Mouse (Mus musculus) heart, postnatal 36 days (tissue): ENCODE measurements around the gene Popdc2. TPM values are rescaled to one million over a fixed set of nuclear protein-coding genes. Genes with fewer than 3 reads are reported as not detected.
"Not testable (repeated sequence)": the region's sequence is repeated elsewhere in the genome, so short reads cannot be mapped to it uniquely, and the experiment has no call there.

Experiments
- DNase-seq, 2 experiments: peaks; one replicate each; pipeline ENCODE4 v3.0.0; 2021 to 2022
- intact Hi-C: fragments of 180-260 bp; cut with DNase I; formaldehyde crosslinking; loops from one replicate; pipeline ENCODE4 v1.15.1; 2025
- total RNA-seq, 2 experiments: library from RNA; stranded (reverse); gene quantifications; 2 replicates each; pipeline ENCODE4 v1.2.3; 2021

Popdc2 gene
- total RNA-seq: 100 to 1,000 TPM; 442 to 516 TPM

DNA sequence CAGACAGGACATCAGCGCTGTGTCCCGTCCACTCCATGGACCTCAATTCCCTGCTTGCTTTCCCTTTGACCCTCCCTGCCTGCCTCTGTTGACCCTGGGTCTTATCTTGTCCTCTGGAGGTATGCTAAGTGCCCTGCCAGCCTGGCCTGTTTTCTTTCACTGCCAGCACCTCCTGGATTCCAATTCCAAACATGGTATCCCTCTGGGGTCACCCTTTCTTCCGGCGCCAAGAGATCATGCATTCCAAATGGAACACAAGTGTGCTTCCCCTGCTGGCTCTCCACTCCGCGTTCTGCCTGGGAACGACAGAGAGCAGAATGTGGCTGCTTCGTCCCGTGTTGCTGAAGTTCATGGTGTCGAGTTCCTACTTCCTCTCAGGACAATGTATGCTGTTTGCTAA, at the start of gene Popdc2:
TSS of gene Popdc2 (plus strand) at position 277 of the 400 bp plus-strand sequence.
- peak; percentile 66 to 73 for DNase-seq
- intact Hi-C loops: no loop called here

DNA sequence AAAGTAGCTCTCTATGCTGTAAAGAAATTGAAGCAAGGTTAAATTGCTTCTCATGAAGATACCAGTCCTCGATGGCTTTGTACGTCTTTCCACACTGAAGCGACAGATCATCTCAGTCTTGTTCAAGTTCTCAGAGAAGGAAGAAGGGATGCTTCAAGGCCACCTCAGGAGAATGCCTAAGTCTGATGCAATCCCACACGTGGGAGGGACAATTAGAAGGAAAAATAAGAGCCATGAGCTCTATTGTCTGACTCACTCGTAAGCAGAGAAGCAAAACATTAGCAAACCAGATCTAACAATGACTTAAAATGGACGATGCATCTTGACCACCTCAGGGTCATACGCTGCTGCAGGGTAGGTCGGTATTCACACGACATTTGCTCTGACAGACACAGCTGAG, 43.5 kb upstream of the Popdc2 start:
- no peak for DNase-seq
- intact Hi-C loops: no loop called here

DNA sequence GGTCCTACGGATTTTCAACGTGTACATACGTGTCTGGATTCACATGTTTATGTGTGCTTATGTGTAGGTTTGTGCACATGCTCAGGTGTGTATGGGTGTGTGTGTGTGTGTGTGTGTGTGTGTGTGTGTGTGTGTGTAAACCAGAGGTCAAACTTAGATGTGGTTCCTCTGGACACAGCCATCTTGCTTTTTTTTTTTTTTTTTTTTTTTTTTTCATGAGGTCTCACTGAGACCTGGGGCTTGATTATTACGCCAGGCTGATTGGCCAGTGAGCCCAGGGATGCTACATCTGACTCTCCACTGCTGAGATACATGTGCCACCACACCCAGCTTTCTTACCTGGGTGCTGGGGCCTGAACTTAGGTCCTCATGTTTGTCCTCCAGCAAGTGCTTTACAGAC, 42.9 kb upstream of the Popdc2 start:
- no peak for DNase-seq
- intact Hi-C loops: no loop called here

- intact Hi-C loops: no loop called here
- peak; percentile 27 to 43 for DNase-seq
These were observed 40.5 kb upstream of the Popdc2 start for GRCm38 (mm10) chr16:38321452-38321935.

GRCm38 (mm10) chr16:38324311-38324710, 37.7 kb upstream of the Popdc2 start:
- DNase-seq: no peak
- intact Hi-C loops: no loop called here

DNA sequence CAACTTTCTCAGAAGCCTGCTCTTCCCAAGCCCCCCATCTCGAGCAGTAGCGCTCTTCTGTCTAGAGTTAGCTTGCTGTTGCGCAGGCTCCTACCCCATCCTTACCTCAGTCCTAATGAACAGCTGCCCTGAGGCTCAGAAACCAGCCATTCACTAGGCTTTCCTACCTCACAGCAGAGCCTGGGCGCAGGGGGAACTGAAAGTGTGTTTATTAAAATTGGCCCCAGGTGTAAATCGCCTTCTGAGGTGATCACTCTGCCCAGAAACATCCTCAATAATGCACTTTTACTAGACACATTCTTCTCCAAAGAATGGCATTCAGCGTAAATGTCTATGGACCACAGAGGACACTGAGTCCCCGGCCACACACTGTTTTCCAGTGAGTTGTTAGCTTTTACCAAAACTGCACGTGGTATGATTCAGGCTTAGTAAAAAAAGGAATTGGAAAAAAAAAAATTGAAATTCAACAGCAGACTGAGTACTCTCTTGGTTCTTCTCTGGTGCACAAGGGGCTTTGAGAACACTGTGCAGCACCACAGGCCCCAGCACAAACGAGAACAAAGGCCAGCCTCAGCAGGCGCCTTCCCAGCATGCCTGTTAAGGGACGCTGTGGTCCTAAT, 35.1 kb upstream of the Popdc2 start:
- intact Hi-C loops: no loop called here
- DNase-seq: no peak

DNA sequence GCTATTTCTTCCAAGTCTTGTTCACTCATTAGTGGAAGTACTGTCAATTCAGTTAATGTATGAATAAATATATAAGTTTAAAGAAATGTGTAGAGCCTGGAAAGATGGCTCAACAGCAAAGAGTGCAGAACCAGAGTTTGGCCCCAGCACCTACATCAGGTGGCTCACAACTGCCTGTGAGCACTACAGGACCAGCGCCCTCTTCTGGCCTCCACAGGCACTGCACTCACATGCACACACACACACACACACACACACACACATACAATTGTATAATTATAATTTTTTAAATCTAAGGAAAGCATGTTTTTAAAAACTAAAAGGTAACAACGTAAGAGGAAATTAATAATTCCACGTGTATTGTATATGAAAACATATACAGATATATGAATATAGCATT, 32.7 kb upstream of the Popdc2 start:
- no peak for DNase-seq
- intact Hi-C loops: no loop called here

DNA sequence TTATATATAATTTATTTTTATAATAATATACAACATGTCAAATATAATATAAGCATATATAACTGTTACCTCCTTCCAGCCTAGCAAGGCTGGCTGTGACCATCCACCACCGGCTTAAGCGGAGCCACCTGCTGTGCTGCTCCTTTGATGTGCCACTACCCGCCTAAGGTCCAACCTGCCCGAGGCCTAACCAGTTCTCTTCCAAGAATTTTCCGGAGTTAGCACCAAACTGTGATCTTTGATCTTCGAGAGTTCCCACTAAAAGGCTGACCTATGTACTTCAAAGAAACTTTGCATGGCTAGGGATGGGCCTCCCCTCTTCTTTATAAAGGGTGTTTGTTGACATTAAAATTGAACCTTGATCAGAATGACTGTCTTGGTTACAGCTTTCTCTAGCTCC, 27.6 kb upstream of the Popdc2 start:
- intact Hi-C loops: no loop called here
- DNase-seq: no peak

GRCm38 (mm10) chr16:38338077-38338476, 23.9 kb upstream of the Popdc2 start:
- DNase-seq, intact Hi-C loops: not testable (repeated sequence)

- peak; percentile 70 to 76 for DNase-seq
- intact Hi-C loops: loop anchor here (5.0 to 10.0 kb wide), 2 partner anchors 254 to 383 kb away; partner anchors contain the start of gene Gsk3b
These were observed 20.3 kb upstream of the Popdc2 start, which contains the start of gene Maats1 for GRCm38 (mm10) chr16:38341396-38342324. Gene Maats1 (minus strand): TSS chr16:38342143.

DNA sequence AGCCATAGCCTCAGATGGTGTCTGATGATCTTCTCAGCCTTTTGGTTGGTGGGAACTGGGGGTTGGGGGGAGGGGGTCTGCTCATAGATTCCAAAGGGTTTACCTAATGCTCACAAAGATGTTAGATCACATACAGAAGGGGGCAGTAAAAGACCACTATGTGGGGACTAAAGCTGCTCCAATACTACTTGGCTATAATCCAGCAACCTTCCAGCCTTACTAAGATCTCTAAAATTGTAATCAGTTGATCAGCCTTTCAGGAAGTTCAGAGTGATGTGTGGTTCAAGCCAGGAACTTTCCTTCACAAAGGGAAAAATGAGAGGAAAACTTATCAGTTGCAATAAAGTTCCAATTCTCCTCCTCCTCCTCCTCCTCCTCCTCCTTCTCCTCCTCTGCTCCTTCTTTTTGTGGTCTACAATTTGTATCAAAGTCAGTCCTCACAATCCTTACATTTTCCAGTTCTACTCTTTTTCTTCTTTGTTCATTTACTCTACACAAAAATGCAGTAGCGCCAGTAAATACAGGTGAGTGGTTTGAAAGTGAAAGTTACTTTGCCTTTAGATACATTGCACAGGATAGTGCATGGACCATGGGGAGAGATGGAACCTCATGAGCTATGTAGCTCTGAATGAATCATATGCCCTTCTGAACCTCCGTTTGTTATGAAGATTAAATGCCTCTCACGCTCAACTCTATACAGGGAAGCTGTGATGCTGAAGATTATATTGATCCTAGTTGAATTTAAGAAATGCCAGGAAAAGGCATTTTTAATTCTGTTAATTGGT, 16.9 kb upstream of the Popdc2 start:
- intact Hi-C loops: loop anchor here (1.0 to 10.0 kb wide), 4 partner anchors 137 to 380 kb away; partner anchors contain the start of gene Gsk3b
- peak in 1 of 2 experiments; percentile 20 for DNase-seq

DNA sequence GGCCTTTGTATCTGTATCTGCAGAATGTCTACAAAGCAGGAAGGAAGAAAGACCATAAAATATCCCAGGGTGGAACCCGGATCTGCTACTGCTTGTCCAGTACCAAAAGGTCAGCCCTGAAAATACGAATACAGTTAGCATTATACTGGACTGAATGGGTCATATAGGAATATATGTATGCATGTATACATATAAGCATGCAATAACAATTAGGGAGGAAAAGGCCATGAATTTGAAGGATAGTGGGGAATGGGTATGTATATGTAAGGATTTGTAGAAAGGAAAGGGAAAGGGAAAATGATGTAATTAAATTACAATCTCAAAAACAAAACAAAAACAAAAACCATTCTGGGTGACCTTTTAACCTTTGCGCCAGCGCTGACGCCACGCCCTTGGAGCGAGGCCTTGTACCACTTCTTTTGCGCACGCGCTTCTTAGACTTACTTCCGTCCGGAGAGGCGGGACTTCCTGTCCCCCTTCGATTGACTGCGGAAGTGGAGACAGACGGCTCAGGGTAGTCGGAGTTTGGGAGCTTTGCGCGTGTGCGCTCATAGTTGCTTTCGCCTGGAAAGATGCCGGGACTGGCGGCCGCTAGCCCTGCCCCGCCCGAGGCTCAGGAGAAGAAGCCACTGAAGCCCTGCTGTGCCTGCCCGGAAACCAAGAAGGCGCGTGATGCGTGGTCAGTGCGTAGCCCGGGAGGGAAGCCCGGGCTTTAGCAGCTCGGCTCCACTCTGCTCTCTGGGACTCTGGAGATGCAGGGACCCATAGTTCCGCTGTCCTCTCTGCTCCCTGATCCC, 15.3 kb upstream of the Popdc2 start, which contains the start of the genes Cox17 and Gm21987:
TSS of gene Cox17 (plus strand) at position 463 of the 797 bp plus-strand sequence.
TSS of gene Gm21987 (plus strand) at position 512 of the 797 bp plus-strand sequence.
- intact Hi-C loops: loop anchor here (1.0 to 10.0 kb wide), 2 partner anchors 106 to 378 kb away; partner anchors contain the start of gene Adprh
- peak; percentile 93 to 94 for DNase-seq

- intact Hi-C loops: loop anchor here (1.0 to 10.0 kb wide), 2 partner anchors 105 to 377 kb away; partner anchors contain the start of gene Adprh
- no peak for DNase-seq
These were observed 14.4 kb upstream of the Popdc2 start for GRCm38 (mm10) chr16:38347588-38347987.

DNA sequence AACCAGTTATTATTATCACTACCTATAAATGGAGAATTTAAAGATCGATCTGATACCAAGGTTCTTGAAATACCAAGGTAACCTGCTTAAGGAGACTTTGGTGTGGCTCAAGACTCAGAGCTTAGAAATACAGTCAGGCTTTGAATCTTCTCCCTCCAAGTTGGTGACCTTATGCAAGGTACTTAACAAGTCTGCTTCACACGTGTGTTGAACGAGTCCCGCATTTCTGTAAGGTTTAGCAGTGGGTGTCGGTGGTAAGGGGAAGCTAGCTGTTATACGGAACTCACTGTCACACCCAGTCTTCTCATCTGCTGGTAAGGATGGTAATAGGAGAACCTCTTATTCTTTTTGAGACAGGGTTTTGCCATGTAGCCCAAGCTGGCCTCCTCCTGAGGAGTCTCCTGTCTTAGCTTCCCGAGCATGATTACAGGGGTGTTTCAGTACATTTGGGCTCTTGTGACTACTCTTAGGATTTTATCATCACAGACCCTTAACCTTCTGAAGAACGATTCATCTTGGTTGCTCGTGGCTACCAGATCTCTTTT, 13.7 kb upstream of the Popdc2 start:
- no peak for DNase-seq
- intact Hi-C loops: loop anchor here (10.0 kb wide), 1 partner anchor 377 kb away; no protein-coding TSS in a partner anchor

- no peak for DNase-seq
- intact Hi-C loops: loop anchor here (2.0 to 10.0 kb wide), 2 partner anchors 15 to 375 kb away; no protein-coding TSS in a partner anchor
These were observed 12.1 kb upstream of the Popdc2 start for GRCm38 (mm10) chr16:38349881-38350280.

DNA sequence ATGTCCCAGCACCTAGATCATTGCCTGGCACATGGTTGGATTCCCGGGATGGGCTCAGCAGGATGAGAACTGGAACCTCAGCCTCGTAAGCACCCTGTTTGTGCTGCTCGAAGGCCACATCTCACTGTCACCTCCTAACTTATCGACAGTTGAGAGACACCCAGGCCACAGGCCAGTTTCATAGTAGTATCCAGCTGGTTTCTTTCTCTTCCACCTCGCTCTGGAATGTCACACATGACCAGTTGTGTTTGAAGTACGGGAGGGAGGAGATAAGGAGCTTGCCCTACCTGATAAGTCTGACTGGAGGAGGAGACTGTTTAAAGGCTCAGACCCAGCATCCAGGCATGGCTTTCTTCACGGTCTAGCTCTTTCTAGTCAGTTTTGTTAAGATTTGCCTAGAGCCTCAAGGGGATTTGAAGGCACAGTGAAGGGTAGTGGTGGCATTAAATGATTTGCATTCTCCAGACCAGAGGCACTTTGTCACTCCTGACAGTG, 11.6 kb upstream of the Popdc2 start:
- peak in 1 of 2 experiments; percentile 48 for DNase-seq
- intact Hi-C loops: loop anchor here (2.0 kb wide), 1 partner anchor 14 kb away; no protein-coding TSS in a partner anchor

DNA sequence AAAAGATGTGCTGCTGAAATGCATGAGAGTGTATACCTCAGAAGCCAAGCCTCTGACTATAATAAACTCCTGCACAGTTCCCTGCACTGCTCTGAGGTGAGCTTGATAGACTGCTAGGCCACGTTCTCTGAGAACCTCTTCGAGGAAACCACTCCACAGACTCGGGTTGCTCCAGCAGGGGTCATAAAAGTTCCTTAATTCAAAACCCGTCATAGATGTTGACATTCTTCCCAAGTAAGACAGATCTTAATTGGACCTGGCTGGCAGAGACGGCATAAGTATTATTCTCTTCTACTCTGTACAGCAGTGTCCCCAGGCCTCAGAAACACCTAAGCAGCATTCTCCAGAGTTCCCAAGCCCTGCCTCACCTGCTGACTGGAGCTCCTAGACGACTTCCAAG, 11.1 kb upstream of the Popdc2 start:
- DNase-seq: no peak
- intact Hi-C loops: loop anchor here (2.0 kb wide), 1 partner anchor 14 kb away; no protein-coding TSS in a partner anchor

DNA sequence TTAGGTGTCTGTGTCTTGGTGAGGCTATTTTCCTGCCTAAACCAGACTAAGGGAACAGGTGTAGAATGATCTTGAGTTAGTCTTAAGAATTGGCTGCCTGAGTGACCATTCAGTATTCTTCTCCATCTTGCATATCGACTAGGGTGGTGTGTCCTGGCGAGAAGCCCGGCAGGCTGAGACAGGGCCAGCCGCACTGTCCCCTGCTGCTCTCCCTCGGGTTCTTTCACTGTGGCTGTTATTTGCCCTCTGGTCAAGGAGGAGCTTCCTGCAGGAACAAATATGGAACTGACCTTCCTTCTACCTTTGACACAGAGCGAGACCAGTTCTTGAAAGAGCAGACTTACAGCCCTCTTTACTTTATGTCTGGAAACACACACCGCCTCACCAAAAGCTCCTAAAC, 10.0 kb upstream of the Popdc2 start:
- peak; percentile 55 to 61 for DNase-seq
- intact Hi-C loops: no loop called here

- intact Hi-C loops: no loop called here
- no peak for DNase-seq
These were observed 9.2 kb upstream of the Popdc2 start for GRCm38 (mm10) chr16:38352851-38353250.
